Mouse (Mus musculus) liver, embryonic 14.5 days (tissue): ENCODE data around the gene Acacb.

Experiments used
- CTCF ChIP-seq: IDR thresholded peaks from 2 replicates; pipeline ENCODE4 v1.5.1; 2016; ENCODE audit warnings: antibody characterized with exemption, low read depth, control low read depth
- EP300 ChIP-seq: IDR thresholded peaks from 2 replicates; pipeline ENCODE4 v1.6.1; 2016; ENCODE audit warnings: antibody characterized with exemption, low read depth

DNA sequence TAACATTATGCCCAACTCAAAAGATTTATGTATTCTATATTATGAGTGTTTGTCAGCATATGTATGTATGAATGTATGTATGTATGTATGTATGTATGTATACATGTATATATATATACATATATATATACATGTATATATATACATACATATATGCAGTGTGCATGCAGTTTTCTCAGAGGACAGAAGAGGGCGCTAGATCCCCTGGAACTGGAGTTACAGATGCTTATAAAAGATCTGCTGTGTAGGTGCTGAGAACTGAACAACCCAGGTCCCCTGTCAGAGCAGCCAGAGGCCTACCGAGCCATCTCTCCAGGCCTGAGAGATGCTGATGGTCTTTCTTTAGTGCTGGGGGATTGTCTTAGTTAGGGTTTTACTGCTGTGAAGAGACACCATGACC is 40.8 kb downstream of the Acacb start:
- TF ChIP-seq CTCF = 0 out of 2 replicates have a peak, but pooled peaks have one; percentile 2
- no peak for TF ChIP-seq EP300
